Mouse (Mus musculus) forebrain, embryonic 13.5 days (tissue): ENCODE data around the gene Ercc2. TPM values are rescaled to one million over a fixed set of nuclear protein-coding genes. Genes with fewer than 3 reads are reported as not detected.
A peak's percentile ranks its signal among the peaks of the same experiment; 100 is the strongest.

Experiments
- ATAC-seq: fragments of 200-750 bp; cut with Nextera tagmentation; 2 replicates; pipeline ENCODE4 v1.8.0; 2017
- H3K27ac ChIP-seq: fragments of 300-500 bp; sonication (generic); 2 replicates; pipeline ENCODE4 v1.5.1; 2015; ENCODE audit warnings: inconsistent platforms, mild to moderate bottlenecking, moderate library complexity
- H3K27me3 ChIP-seq: fragments of 300-500 bp; sonication (generic); 2 replicates; pipeline ENCODE4 v1.6.1; 2015; ENCODE audit warnings: mild to moderate bottlenecking, inconsistent platforms
- H3K36me3 ChIP-seq: fragments of 300-500 bp; sonication (generic); 2 replicates; pipeline ENCODE4 v1.6.1; 2015; ENCODE audit warnings: mild to moderate bottlenecking, inconsistent platforms; ENCODE audit not compliant: poor library complexity, severe bottlenecking
- H3K4me1 ChIP-seq: fragments of 300-500 bp; sonication (generic); 2 replicates; pipeline ENCODE4 v1.6.1; 2015; ENCODE audit warnings: inconsistent platforms
- H3K4me2 ChIP-seq: fragments of 300-500 bp; sonication (generic); 2 replicates; pipeline ENCODE4 v1.6.1; 2015; ENCODE audit warnings: inconsistent platforms, mild to moderate bottlenecking, moderate library complexity
- H3K4me3 ChIP-seq: fragments of 300-500 bp; sonication (generic); 2 replicates; pipeline ENCODE4 v1.5.1; 2015; ENCODE audit warnings: mild to moderate bottlenecking, inconsistent platforms
- H3K9ac ChIP-seq: fragments of 300-500 bp; sonication (generic); 2 replicates; pipeline ENCODE4 v1.6.1; 2015; ENCODE audit warnings: mild to moderate bottlenecking, inconsistent platforms
- H3K9me3 ChIP-seq: fragments of 300-500 bp; sonication (generic); replicated peaks from 2 replicates; pipeline ENCODE4 v1.6.1; 2016; ENCODE audit warnings: inconsistent platforms
- whole genome bisulfite sequencing: fragments of 180-500 bp; shearing (Covaris S2); methylation state at CpG from one replicate; pipeline ENCODE4 v1.1.7; 2015; 5-methylcytosine and 5-hydroxymethylcytosine counted together
- polyA plus RNA-seq: library from polyadenylated mRNA; unstranded; fragments of >200 nt; fragmentation: Nextera tagmentation; extraction: Ambion mirVana; gene quantifications from 2 replicates; pipeline ENCODE4 v1.2.1, GENCODE M21; 2015

Ercc2 gene
- polyA plus RNA-seq, 1 experiment from 2014 or later = 20.4 TPM

DNA sequence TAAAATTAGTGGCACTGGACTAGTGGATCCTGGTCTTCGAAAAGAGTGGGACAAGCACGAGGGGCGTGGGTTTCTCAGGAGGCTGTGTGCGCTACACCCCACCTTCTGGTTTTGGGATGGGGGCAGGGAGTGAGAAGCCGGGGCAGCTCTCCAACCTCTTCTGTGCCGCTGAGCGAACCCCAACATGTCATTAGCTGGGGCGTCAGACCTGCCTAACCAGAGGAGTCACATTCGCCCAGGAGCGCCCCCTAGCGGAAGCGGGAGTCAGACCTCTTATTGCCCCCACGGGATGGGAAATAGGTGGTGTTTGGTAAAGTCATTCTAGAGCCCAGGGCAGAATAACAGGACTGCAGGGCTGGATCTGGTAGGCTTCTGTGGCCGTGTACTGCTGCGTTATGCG lies 20.1 kb upstream of the Ercc2 start:
- peak overlapping the region; percentile 64 for H3K4me3 ChIP-seq
- H3K4me2 ChIP-seq = peak overlapping the region; percentile 99
- H3K9me3 ChIP-seq = no peaks in the 10 kb centered on the region
- no peaks in the 10 kb centered on the region for H3K27me3 ChIP-seq
- no peak overlapping the region for H3K27ac ChIP-seq
- ATAC-seq = no peak; the same call in 1 of the 2 replicates
- peaks cover 40% of the 10 kb centered on the region for H3K4me1 ChIP-seq
- 12% methylated on average over 16 of the region's 16 CpGs for WGBS
- H3K9ac ChIP-seq = peak overlapping the region; percentile 56; the same call in 1 of the 2 replicates
- peaks cover 15% of the 10 kb centered on the region; the same call in 1 of the 2 replicates for H3K36me3 ChIP-seq

DNA sequence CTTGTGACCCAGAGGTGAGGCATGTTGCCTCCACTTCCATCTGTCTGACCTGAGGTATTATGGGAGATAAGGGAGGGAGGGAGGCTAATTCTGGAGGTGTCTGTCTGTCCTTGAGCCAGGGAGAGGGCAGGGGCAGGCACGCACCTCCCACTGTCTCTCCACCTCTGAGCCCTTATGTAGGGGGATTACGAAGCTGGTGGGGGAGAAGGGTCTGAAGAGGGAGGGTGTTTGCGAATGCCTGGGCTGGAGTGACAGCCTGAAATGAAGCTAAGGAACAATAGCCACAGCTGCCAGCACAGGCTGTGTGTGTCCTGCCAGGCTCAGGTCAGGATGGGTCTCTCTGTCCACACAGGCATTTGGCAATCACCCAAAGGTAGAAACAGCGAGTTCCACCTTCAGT lies 19.5 kb upstream of the Ercc2 start:
- H3K4me2 ChIP-seq = peak overlapping the region; percentile 99; the same call in 1 of the 2 replicates
- peak overlapping the region; percentile 64; the same call in 1 of the 2 replicates for H3K4me3 ChIP-seq
- H3K27me3 ChIP-seq = no peaks in the 10 kb centered on the region
- no peak for ATAC-seq
- no peaks in the 10 kb centered on the region for H3K9me3 ChIP-seq
- 22% methylated on average over 4 of the region's 4 CpGs for WGBS
- peaks cover 9% of the 10 kb centered on the region; the same call in 1 of the 2 replicates for H3K36me3 ChIP-seq
- H3K27ac ChIP-seq = no peak overlapping the region
- peak overlapping the region; percentile 37; the same call in 1 of the 2 replicates for H3K9ac ChIP-seq
- peaks cover 40% of the 10 kb centered on the region for H3K4me1 ChIP-seq

- Histone ChIP-seq H3K36me3 (no peaks in the 10 kb centered on the region), H3K4me3 (no peak overlapping the region), H3K27me3 (peaks cover 6% of the 10 kb centered on the region), H3K9ac (no peak overlapping the region), H3K4me1 (peaks cover 30% of the 10 kb centered on the region), H3K9me3 (no peaks in the 10 kb centered on the region), H3K27ac (no peak overlapping the region), H3K4me2 (no peak overlapping the region)
- no peak for ATAC-seq
- WGBS = 7% methylated on average over 18 of the region's 18 CpGs
Observed at GRCm38 (mm10) chr7:19363881-19364280, 17.9 kb upstream of the Ercc2 start.

- Histone ChIP-seq H3K9ac (no peak overlapping the region), H3K27me3 (peaks cover 12% of the 10 kb centered on the region), H3K9me3 (no peaks in the 10 kb centered on the region), H3K4me1 (peaks cover 35% of the 10 kb centered on the region), H3K4me3 (no peak overlapping the region), H3K27ac (no peak overlapping the region), H3K4me2 (no peak overlapping the region), H3K36me3 (no peaks in the 10 kb centered on the region)
- WGBS = 83% methylated on average over 4 of the region's 4 CpGs
- ATAC-seq = no peak
Observed at GRCm38 (mm10) chr7:19365376-19365775, 16.4 kb upstream of the Ercc2 start.

- Histone ChIP-seq H3K4me1 (peaks cover 18% of the 10 kb centered on the region), H3K36me3 (no peaks in the 10 kb centered on the region), H3K27ac (no peak overlapping the region), H3K9ac (no peak overlapping the region), H3K4me3 (no peak overlapping the region), H3K27me3 (peaks cover 12% of the 10 kb centered on the region), H3K4me2 (no peak overlapping the region), H3K9me3 (no peaks in the 10 kb centered on the region)
- ATAC-seq = no peak
- WGBS = 22% methylated on average over 16 of the region's 16 CpGs
Observed at GRCm38 (mm10) chr7:19368380-19368779, 13.4 kb upstream of the Ercc2 start.

DNA sequence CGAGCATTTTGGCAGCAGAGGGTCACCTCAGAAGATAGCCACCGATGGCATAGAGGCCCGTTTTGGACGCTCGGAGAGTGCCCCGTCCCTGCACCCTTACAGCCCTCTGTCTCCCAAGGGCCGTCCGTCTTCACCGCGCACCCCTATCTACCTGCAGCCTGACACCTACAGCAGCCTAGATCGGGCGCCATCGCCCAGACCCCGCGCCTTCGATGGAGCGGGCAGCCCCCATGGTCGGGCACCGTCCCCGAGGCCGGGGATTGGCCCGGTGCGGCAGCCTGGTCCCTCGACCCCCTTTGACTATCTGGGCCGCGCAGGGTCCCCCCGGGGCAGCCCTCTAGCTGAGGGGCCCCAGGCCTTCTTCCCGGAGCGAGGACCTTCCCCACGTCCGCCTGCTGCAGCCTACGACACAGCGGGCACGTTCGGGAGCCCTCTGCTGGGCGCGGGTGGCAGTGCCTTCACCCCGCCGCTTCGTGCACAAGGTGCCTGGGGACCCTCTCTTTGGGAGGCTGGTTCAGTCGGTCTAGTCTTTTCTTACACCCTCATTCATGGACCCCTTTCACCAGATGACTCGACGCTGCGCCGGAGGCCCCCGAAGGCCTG lies 11.9 kb upstream of the Ercc2 start:
- Histone ChIP-seq H3K27ac (no peak overlapping the region), H3K4me3 (peak overlapping the region; percentile 48), H3K9ac (peak overlapping the region; percentile 71), H3K27me3 (peaks cover 12% of the 10 kb centered on the region), H3K9me3 (no peaks in the 10 kb centered on the region), H3K4me1 (peaks cover 11% of the 10 kb centered on the region), H3K4me2 (peak overlapping the region; percentile 78), H3K36me3 (no peaks in the 10 kb centered on the region)
- WGBS = 10% methylated on average over 46 of the region's 46 CpGs
- ATAC-seq = peak; percentile 90

GRCm38 (mm10) chr7:19373367-19373766 lies 8.4 kb upstream of the Ercc2 start:
- no peak overlapping the region for H3K27ac ChIP-seq
- 81% methylated on average over 2 of the region's 2 CpGs for WGBS
- no peak for ATAC-seq
- H3K4me1 ChIP-seq = peaks cover 11% of the 10 kb centered on the region
- no peak overlapping the region for H3K4me2 ChIP-seq
- H3K9me3 ChIP-seq = no peaks in the 10 kb centered on the region
- H3K27me3 ChIP-seq = peaks cover 11% of the 10 kb centered on the region
- H3K4me3 ChIP-seq = no peak overlapping the region
- H3K36me3 ChIP-seq = peaks cover 17% of the 10 kb centered on the region
- no peak overlapping the region for H3K9ac ChIP-seq

GRCm38 (mm10) chr7:19375368-19375767 lies 6.4 kb upstream of the Ercc2 start:
- 80% methylated on average over 17 of the region's 18 CpGs for WGBS
- H3K4me2 ChIP-seq = no peak overlapping the region
- H3K4me3 ChIP-seq = no peak overlapping the region
- H3K27ac ChIP-seq = no peak overlapping the region
- 0 out of 2 replicates have a peak, but pooled peaks cover 2% of the 10 kb centered on the region for H3K4me1 ChIP-seq
- no peaks in the 10 kb centered on the region for H3K27me3 ChIP-seq
- H3K9me3 ChIP-seq = no peaks in the 10 kb centered on the region
- no peak for ATAC-seq
- peaks cover 17% of the 10 kb centered on the region for H3K36me3 ChIP-seq
- no peak overlapping the region for H3K9ac ChIP-seq

- WGBS = 85% methylated on average over 4 of the region's 4 CpGs
- H3K4me3 ChIP-seq = no peak overlapping the region
- H3K9ac ChIP-seq = no peak overlapping the region
- no peaks in the 10 kb centered on the region for H3K27me3 ChIP-seq
- no peak overlapping the region for H3K27ac ChIP-seq
- H3K9me3 ChIP-seq = no peaks in the 10 kb centered on the region
- ATAC-seq = no peak
- no peaks in the 10 kb centered on the region for H3K4me1 ChIP-seq
- H3K36me3 ChIP-seq = peaks cover 17% of the 10 kb centered on the region
- no peak overlapping the region for H3K4me2 ChIP-seq
Observed at GRCm38 (mm10) chr7:19376019-19376418, 5.8 kb upstream of the Ercc2 start.

- no peak overlapping the region for H3K9ac ChIP-seq
- no peak overlapping the region for H3K4me3 ChIP-seq
- H3K4me1 ChIP-seq = peaks cover 8% of the 10 kb centered on the region
- no peaks in the 10 kb centered on the region for H3K27me3 ChIP-seq
- no peak overlapping the region for H3K27ac ChIP-seq
- WGBS = 78% methylated on average over 8 of the region's 8 CpGs
- no peak overlapping the region for H3K4me2 ChIP-seq
- H3K36me3 ChIP-seq = peaks cover 17% of the 10 kb centered on the region
- ATAC-seq = no peak
- no peaks in the 10 kb centered on the region for H3K9me3 ChIP-seq
Observed at GRCm38 (mm10) chr7:19378049-19378448, 3.8 kb upstream of the Ercc2 start.

DNA sequence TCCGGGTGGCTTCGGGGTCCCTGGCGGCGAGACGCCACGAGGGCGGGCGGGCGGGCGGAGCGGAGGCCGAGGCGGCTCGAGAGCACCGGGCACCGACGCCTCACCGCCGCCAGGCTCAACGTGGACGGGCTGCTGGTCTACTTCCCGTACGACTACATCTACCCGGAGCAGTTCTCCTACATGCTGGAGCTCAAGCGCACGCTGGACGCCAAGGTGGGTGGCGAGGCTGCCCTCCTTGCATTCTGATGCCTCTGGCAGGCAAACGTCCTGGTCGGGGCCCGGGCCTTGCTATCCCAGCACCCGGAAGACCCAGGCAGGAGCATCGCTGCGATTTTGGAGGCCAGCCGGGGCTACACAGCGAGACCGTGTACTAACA lies 344 bp downstream of the Ercc2 start:
- peak overlapping the region; percentile 44; the same call in 1 of the 2 replicates for H3K27ac ChIP-seq
- ATAC-seq = peak; percentile 65
- H3K9me3 ChIP-seq = no peaks in the 10 kb centered on the region
- peak overlapping the region; percentile 95 for H3K4me3 ChIP-seq
- H3K4me2 ChIP-seq = peak overlapping the region; percentile 91
- WGBS = 0% methylated on average over 16 of the region's 37 CpGs
- peaks cover 44% of the 10 kb centered on the region for H3K36me3 ChIP-seq
- H3K4me1 ChIP-seq = peaks cover 19% of the 10 kb centered on the region
- no peaks in the 10 kb centered on the region for H3K27me3 ChIP-seq
- H3K9ac ChIP-seq = peak overlapping the region; percentile 93

GRCm38 (mm10) chr7:19383708-19384107 lies 1.9 kb downstream of the Ercc2 start:
- Histone ChIP-seq H3K4me3 (no peak overlapping the region), H3K9ac (peak overlapping the region; percentile 14; the same call in 1 of the 2 replicates), H3K36me3 (peaks cover 51% of the 10 kb centered on the region), H3K27ac (no peak overlapping the region), H3K4me2 (peak overlapping the region; percentile 91; the same call in 1 of the 2 replicates), H3K4me1 (peaks cover 19% of the 10 kb centered on the region), H3K9me3 (no peaks in the 10 kb centered on the region), H3K27me3 (no peaks in the 10 kb centered on the region)
- ATAC-seq = no peak
- WGBS = 92% methylated on average over 9 of the region's 9 CpGs
